Mouse (Mus musculus) urinary bladder, postnatal 25 days (tissue): ENCODE results near the gene Sis.

Experiments
- DNase-seq: peaks from one replicate; pipeline ENCODE4 v3.0.0; 2022; ENCODE audit warnings: low spot score

The Sis gene

GRCm38 (mm10) chr3:72967675-72968074 lies at the start of gene Sis:
Gene Sis (minus strand): TSS chr3:72967863.
- no peak for DNase-seq

GRCm38 (mm10) chr3:73006045-73006444 lies 38.4 kb upstream of the Sis start:
- DNase-seq, result no peak

GRCm38 (mm10) chr3:73002933-73003696 lies 35.5 kb upstream of the Sis start:
- DNase-seq, result no peak

DNA sequence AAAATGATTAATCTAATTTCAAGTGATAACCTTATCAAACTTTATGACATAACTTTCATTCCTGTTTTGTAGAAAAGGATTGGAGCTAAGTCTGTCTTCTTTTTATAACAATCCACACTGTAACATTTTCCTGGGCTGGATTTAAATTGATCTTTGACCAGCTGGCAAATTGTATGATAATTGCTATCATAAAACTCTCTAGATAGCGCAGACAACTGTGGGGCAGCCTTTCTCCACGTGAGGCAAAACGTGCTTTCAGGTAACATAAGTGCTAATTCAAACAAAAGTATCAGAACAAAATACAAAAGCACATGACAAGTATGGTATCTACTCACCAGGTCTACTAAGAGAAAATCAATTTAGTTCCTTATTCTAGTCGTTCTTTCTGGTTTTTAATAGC lies 29.9 kb upstream of the Sis start:
- no peak for DNase-seq

DNA sequence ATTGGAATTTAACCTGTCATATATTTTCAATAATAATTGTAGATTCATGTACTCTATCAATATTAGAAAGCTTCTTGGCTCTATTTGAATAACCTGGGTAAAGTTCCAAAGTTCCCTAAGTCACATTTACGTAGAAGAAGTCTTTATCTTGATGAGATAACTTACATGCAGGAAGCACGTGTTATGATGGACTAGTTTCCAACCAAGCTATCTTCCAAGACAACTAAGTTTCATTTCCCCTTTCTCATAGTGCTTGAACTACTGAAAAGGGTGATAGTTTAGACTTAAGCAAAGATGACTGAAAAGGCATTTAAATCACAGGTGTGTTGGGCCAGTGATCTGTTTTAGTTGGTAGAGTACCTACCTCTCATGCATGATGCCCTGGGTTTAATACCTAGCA lies 23.3 kb upstream of the Sis start:
- DNase-seq, result no peak

DNA sequence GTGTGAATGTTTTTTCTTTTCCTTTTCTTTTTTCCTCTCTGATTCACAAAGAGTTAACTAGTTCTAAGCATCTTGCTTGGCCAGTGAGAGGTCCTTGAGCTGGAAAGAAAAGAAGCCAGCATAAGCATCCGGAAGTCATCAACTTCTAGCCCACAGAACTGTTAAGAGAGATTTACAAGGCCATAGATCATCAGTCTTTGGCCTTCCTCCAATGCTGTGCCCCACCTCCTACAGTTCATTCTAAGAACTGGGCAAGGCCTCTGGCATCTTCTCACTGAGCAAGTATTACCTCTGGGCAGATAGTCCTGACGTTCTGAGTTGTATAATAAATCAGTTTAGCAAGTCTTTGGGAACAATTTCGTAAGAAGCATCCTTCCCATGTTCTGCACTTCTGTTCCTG lies 8.9 kb upstream of the Sis start:
- DNase-seq, result no peak

GRCm38 (mm10) chr3:72918919-72919526 lies 48.6 kb downstream of the Sis start:
- DNase-seq, result no peak

DNA sequence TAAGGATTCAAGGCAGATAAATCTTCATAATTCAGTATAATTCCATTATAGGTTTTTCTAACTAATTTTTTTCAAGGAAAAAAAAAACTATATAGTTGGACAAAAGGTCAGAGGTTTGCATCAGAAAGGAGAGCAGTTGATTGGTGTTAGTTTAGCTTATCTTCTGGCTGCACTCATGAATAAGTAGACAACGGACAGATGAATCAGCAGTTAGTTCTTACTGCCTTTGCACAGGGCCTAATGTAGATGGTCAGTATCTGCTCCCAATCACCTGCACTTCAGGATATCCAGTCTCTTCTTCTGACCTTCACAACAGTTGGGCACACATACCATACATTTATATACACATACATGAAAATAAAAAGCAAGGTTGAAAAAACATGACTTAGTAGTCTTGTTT lies 85.2 kb downstream of the Sis start:
- DNase-seq, result no peak

DNA sequence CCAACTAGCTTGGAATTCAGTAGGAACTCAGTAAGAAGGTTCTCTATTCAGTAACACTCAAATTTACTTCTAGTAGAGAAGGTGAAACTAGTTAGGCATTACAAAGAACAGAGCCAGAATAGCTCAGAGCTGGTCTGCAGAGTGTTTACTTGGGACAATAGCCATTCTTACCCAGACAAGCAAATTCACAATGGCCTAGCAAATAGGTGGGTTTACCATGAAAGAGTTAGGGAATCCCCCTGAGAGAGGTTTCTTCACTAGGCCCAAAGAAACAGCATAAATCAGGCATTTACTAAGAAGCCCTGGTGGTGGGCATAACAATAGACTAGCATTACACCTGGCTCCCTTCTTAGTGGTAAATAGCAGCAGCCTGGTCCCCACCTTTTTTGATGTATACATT lies 99.5 kb downstream of the Sis start:
- no peak for DNase-seq

DNA sequence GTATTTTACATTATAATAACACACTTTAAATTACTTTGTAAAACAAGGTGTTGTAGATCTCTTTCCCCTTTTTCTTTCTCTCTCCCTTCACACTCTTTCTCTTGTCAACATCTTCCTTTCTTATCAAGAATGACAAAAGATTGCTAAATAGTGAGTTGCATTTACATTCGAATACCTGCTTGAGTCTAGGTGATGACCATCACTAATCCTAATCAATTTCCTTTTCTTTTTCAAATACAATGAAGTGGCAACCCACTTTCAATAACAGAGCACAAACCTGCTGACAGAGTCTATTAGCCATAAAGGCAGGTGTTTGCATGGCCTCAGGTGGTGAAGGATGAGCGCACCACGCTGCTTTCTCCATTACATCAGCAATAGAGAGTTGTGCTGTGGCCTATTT lies 108.9 kb downstream of the Sis start:
- DNase-seq, result no peak

DNA sequence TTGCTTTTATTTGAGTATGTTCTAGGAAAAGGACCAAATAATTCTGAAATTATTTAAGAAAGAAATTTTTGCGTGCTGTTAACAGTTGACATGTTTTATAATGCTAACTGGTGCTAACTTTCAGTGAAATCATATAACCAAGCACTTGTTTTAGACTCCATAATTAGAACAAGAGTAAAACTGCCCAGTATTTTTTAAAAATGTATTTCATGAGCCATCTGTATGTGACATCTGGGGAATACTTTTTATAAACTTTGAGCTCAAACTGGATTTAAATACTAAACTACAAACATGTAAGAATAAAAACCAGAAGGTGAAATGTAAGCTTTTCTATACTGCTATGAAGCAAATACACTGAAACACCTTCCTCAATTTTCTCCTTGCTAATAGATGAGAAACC lies 112.3 kb downstream of the Sis start:
- no peak for DNase-seq

DNA sequence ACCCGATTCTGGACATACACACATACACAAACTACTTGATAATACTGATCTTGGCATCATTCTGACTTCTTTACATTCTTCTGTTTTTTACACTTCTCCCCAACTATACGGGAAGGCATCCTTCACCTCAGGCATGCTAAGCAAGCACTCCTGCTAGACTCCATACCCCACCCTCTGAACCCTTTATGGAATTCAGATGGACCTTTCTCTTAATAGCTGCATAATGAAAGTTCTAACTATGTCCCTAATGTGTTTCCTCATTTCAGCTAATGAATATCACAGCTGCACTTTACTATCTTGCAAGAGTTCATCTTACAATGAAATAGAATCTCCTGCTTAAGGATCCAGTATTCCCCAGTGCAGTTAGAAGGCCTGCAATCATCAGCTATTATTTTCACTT lies 127.0 kb downstream of the Sis start:
- no peak for DNase-seq
